Mouse (Mus musculus) brain, adult 10 weeks (tissue): ENCODE data around the gene Myo3a. TPM values are rescaled to one million over a fixed set of nuclear protein-coding genes. Genes with fewer than 3 reads are reported as not detected.

Experiments used
- polyA plus RNA-seq: library from polyadenylated mRNA; stranded (reverse); fragments of 350-450 nt; fragmentation: Illumina TruSeq; extraction: RNeasy Lipid Tissue Mini Kit (QIAGEN cat#74804); gene quantifications from one replicate; pipeline ENCODE4 v1.2.3, GENCODE M21; 2015; ENCODE audit warnings: low read depth, low replicate concordance

Gene Myo3a
- polyA plus RNA-seq = not detected

DNA sequence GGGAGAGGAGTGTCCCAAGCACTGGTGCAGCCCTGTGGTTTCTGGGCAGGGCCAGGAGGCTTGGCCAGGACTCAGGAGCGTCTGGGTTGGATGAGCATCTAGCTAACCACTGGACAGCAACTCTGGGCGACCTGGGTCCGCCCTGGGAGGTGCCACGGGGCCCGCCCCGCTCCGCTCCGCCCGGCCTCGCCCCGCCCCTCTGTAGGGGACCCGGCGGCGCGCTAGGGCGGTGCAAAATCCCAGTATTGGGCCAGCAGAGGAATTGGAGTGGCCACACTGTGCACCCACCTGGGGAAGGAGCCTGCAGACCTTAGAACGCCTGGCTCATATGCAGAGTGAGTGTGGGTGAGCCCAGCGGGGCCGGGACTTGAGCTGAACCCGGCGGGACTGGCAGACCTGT is at the start of gene Myo3a:
Gene Myo3a, plus strand, starts transcription at position 196 of the 400 bp plus-strand sequence.

DNA sequence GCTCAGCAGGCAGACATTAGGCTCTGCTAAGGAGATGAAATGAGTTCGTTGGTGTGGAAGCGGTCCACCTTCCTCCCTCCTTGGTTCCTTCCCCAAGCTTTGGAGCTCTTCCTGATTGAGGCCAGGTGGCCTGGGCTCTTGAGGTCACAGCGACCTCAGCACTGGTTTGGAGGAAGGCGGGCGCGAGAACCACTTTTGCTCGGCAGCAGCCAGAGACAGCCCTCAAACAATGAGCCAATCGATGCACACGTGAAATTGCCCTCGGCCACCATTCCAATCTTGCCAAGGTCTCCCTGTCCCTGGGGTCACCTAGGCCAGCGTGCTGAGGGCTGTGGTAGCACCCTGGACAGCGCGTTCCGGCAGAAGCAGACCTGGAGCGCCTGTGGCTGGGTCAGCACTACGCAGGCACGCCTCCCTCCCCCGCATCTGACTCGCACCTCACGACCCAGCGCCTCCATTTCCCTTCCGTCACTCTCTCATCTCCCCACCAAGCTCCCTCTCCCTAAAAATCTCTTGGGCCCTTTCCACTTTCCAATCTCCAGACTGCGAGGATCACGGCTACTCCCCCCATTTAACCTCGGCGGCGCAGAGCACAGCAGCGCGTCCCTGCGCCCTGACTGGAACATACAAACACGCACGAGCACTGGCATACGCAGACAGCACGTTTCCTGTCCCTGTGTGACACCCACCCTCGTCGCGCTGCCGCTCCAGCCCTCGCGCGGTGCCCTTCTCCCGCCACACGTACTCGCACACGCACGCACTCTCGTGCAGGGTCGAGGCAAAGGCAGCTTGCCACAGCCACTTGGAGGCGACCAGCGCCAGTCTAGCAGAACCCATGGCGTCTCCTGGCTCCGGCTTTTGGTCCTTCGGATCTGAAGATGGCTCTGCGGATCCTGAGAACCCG is 394.8 kb downstream of the Myo3a start, which contains the start of gene Gad2:
Gene Gad2, plus strand, starts transcription at position 378 of the 904 bp plus-strand sequence.

